Mouse (Mus musculus): ENCODE results near the gene Nt5c. TPM values are rescaled to one million over a fixed set of nuclear protein-coding genes. Genes with fewer than 3 reads are reported as not detected.
A peak's percentile ranks its signal among the peaks of the same experiment; 100 is the strongest.

The Nt5c gene
- polyA plus RNA-seq, 1 experiment: 4.8 TPM

- no peak for TF ChIP-seq GATA1 (IDR thresholded peaks at IDR 0.05; ENCODE audit: low read length)
- Histone ChIP-seq H3K36me3 (ENCODE audit: control insufficient read depth) (peaks cover 55% of the 10 kb centered on the region), H3K4me1 (ENCODE audit: control insufficient read depth) (no peaks in the 10 kb centered on the region; the same call in 1 of the 2 replicates), H3K4me3 (replicated peaks) (no peak overlapping the region), H3K27me3 (ENCODE audit: control insufficient read depth) (no peaks in the 10 kb centered on the region), H3K9me3 (ENCODE audit: control insufficient read depth, low read length) (no peaks in the 10 kb centered on the region)
These were observed 30.6 kb upstream of the Nt5c start for GRCm38 (mm10) chr11:115522238-115522637.

- H3K4me3 ChIP-seq (replicated peaks): no peak overlapping the region
- H3K9me3 ChIP-seq (ENCODE audit: control insufficient read depth, low read length): no peaks in the 10 kb centered on the region
- no peak for TF ChIP-seq GATA1 (IDR thresholded peaks at IDR 0.05; ENCODE audit: low read length)
- no peak for TF ChIP-seq TAL1 (IDR thresholded peaks at IDR 0.05; ENCODE audit: low read length)
- no peaks in the 10 kb centered on the region for H3K27me3 ChIP-seq (ENCODE audit: control insufficient read depth)
- peaks cover 44% of the 10 kb centered on the region for H3K36me3 ChIP-seq (ENCODE audit: control insufficient read depth)
- H3K4me1 ChIP-seq (ENCODE audit: control insufficient read depth): no peaks in the 10 kb centered on the region; the same call in 1 of the 2 replicates
These were observed 29.4 kb upstream of the Nt5c start for GRCm38 (mm10) chr11:115521080-115521479.

- H3K27me3 ChIP-seq (ENCODE audit: control insufficient read depth): no peaks in the 10 kb centered on the region
- no peak for TF ChIP-seq GATA1 (IDR thresholded peaks at IDR 0.05; ENCODE audit: low read length)
- no peak for TF ChIP-seq TAL1 (IDR thresholded peaks at IDR 0.05; ENCODE audit: low read length)
- H3K36me3 ChIP-seq (ENCODE audit: control insufficient read depth): peaks cover 35% of the 10 kb centered on the region
- no peak overlapping the region for H3K4me3 ChIP-seq (replicated peaks)
- H3K4me1 ChIP-seq (ENCODE audit: control insufficient read depth): peaks cover 1% of the 10 kb centered on the region
- H3K9me3 ChIP-seq (ENCODE audit: control insufficient read depth, low read length): no peaks in the 10 kb centered on the region
These were observed 28.6 kb upstream of the Nt5c start for GRCm38 (mm10) chr11:115520218-115520617.

- no peaks in the 10 kb centered on the region for H3K27me3 ChIP-seq (ENCODE audit: control insufficient read depth)
- H3K36me3 ChIP-seq (ENCODE audit: control insufficient read depth): peaks cover 29% of the 10 kb centered on the region
- H3K9me3 ChIP-seq (ENCODE audit: control insufficient read depth, low read length): no peaks in the 10 kb centered on the region
- H3K4me3 ChIP-seq (replicated peaks): no peak overlapping the region
- TF ChIP-seq TAL1 (IDR thresholded peaks at IDR 0.05; ENCODE audit: low read length): no peak
- no peak for TF ChIP-seq GATA1 (IDR thresholded peaks at IDR 0.05; ENCODE audit: low read length)
- peaks cover 6% of the 10 kb centered on the region for H3K4me1 ChIP-seq (ENCODE audit: control insufficient read depth)
These were observed 27.9 kb upstream of the Nt5c start for GRCm38 (mm10) chr11:115519581-115519980.

GRCm38 (mm10) chr11:115518693-115519092 lies 27.0 kb upstream of the Nt5c start:
- Histone ChIP-seq H3K27me3 (ENCODE audit: control insufficient read depth) (no peaks in the 10 kb centered on the region), H3K36me3 (ENCODE audit: control insufficient read depth) (peaks cover 20% of the 10 kb centered on the region), H3K4me3 (replicated peaks) (no peak overlapping the region), H3K9me3 (ENCODE audit: control insufficient read depth, low read length) (no peaks in the 10 kb centered on the region), H3K4me1 (ENCODE audit: control insufficient read depth) (peaks cover 13% of the 10 kb centered on the region)
- TF ChIP-seq GATA1 (IDR thresholded peaks at IDR 0.05; ENCODE audit: low read length) (no peak), TAL1 (IDR thresholded peaks at IDR 0.05; ENCODE audit: low read length) (no peak)

- TF ChIP-seq GATA1 (IDR thresholded peaks at IDR 0.05; ENCODE audit: low read length) (no peak), TAL1 (IDR thresholded peaks at IDR 0.05; ENCODE audit: low read length) (no peak)
- H3K27me3 ChIP-seq (ENCODE audit: control insufficient read depth): no peaks in the 10 kb centered on the region
These were observed 25.3 kb upstream of the Nt5c start for GRCm38 (mm10) chr11:115516942-115517341.

GRCm38 (mm10) chr11:115515021-115515420 lies 23.4 kb upstream of the Nt5c start:
- Histone ChIP-seq H3K4me1 (ENCODE audit: control insufficient read depth) (peaks cover 49% of the 10 kb centered on the region), H3K9me3 (ENCODE audit: control insufficient read depth, low read length) (no peaks in the 10 kb centered on the region), H3K27me3 (ENCODE audit: control insufficient read depth) (no peaks in the 10 kb centered on the region), H3K36me3 (ENCODE audit: control insufficient read depth) (peaks cover 5% of the 10 kb centered on the region), H3K4me3 (replicated peaks) (peak overlapping the region; percentile 0)
- no peak for TF ChIP-seq GATA1 (IDR thresholded peaks at IDR 0.05; ENCODE audit: low read length)
- no peak for TF ChIP-seq TAL1 (IDR thresholded peaks at IDR 0.05; ENCODE audit: low read length)

More at GRCm38 (mm10) chr11:115516942-115517341, 25.3 kb upstream of the Nt5c start:
- Histone ChIP-seq H3K36me3 (ENCODE audit: control insufficient read depth) (peaks cover 11% of the 10 kb centered on the region), H3K9me3 (ENCODE audit: control insufficient read depth, low read length) (no peaks in the 10 kb centered on the region), H3K4me3 (replicated peaks) (no peak overlapping the region), H3K4me1 (ENCODE audit: control insufficient read depth) (peaks cover 30% of the 10 kb centered on the region)

GRCm38 (mm10) chr11:115514238-115514663 lies 22.6 kb upstream of the Nt5c start, which contains the start of gene Jpt1:
Jpt1 (minus strand) TSS chr11:115514387.
- no peaks in the 10 kb centered on the region for H3K9me3 ChIP-seq (ENCODE audit: control insufficient read depth, low read length)
- peaks cover 56% of the 10 kb centered on the region for H3K4me1 ChIP-seq (ENCODE audit: control insufficient read depth)
- H3K4me3 ChIP-seq (replicated peaks): peak within 1 kb of the TSS; percentile 85
- no peaks in the 10 kb centered on the region for H3K27me3 ChIP-seq (ENCODE audit: control insufficient read depth)
- H3K36me3 ChIP-seq (ENCODE audit: control insufficient read depth): peaks cover 10% of the 10 kb centered on the region
- TF ChIP-seq TAL1 (IDR thresholded peaks at IDR 0.05; ENCODE audit: low read length): no peak
- no peak for TF ChIP-seq GATA1 (IDR thresholded peaks at IDR 0.05; ENCODE audit: low read length)

- peaks cover 15% of the 10 kb centered on the region for H3K36me3 ChIP-seq (ENCODE audit: control insufficient read depth)
These were observed 21.9 kb upstream of the Nt5c start for GRCm38 (mm10) chr11:115513271-115514237.

More at GRCm38 (mm10) chr11:115513271-115514237, 21.9 kb upstream of the Nt5c start:
- TF ChIP-seq TAL1 (IDR thresholded peaks at IDR 0.05; ENCODE audit: low read length): no peak
- no peak for TF ChIP-seq GATA1 (IDR thresholded peaks at IDR 0.05; ENCODE audit: low read length)
- Histone ChIP-seq H3K4me3 (replicated peaks) (peak overlapping the region; percentile 85), H3K27me3 (ENCODE audit: control insufficient read depth) (no peaks in the 10 kb centered on the region), H3K9me3 (ENCODE audit: control insufficient read depth, low read length) (no peaks in the 10 kb centered on the region), H3K4me1 (ENCODE audit: control insufficient read depth) (peaks cover 62% of the 10 kb centered on the region)

Measured in erythroblast, embryonic 14.5 days (primary cell).